Mouse (Mus musculus) heart, postnatal 0 days (tissue): ENCODE results near the gene Fam107b.

Source experiments
- CTCF ChIP-seq: IDR thresholded peaks from 2 replicates; pipeline ENCODE4 v1.5.1; 2016; ENCODE audit warnings: antibody characterized with exemption, control low read depth, low read depth
- EP300 ChIP-seq: IDR thresholded peaks from 2 replicates; pipeline ENCODE4 v1.6.1; 2016; ENCODE audit warnings: antibody characterized with exemption, low read depth

GRCm38 (mm10) chr2:3702640-3703190 lies 132.4 kb downstream of the Fam107b start:
- no peak for TF ChIP-seq CTCF
- no peak for TF ChIP-seq EP300
